Mouse (Mus musculus): ENCODE results near the gene Zfp280b. TPM values are rescaled to one million over a fixed set of nuclear protein-coding genes. Genes with fewer than 3 reads are reported as not detected.
A peak's percentile ranks its signal among the peaks of the same experiment; 100 is the strongest.

Gene Zfp280b
- polyA plus RNA-seq, 1 experiment, result 4.7 TPM

DNA sequence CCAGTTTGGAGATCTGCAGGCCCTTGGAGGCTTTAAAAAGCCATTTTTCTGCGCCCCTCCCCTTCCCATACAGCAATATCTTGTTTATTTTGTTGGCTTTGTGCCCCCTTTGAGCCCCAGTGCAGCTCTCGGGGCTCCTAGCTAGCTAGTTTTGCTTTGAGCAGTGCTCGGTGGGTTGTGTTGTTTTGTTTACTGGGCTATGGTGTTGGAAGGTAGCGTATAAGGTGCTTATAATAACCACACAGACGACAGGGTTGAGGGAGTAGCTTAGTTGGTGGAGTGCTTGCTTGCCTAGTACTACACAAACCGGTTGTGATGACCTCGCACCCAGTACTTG lies 637 bp downstream of the Zfp280b start:
- 18% methylated on average over 7 of the region's 7 CpGs for WGBS
- peak overlapping the region; percentile 83 for H3K4me3 ChIP-seq (replicated peaks; ENCODE audit: control insufficient read depth, low read depth, low read length)
- H3K27ac ChIP-seq (ENCODE audit: control insufficient read depth, insufficient read depth, low read depth, low read length, poor library complexity), result no peak overlapping the region
- TF ChIP-seq CTCF (IDR thresholded peaks at IDR 0.05; ENCODE audit: control insufficient read depth, insufficient read depth, low read length) (no peak), POLR2A (IDR thresholded peaks at IDR 0.05; ENCODE audit: borderline replicate concordance, control insufficient read depth, low read depth, low read length) (no peak)
- no peaks in the 10 kb centered on the region; the same call in 1 of the 2 replicates for H3K4me1 ChIP-seq (ENCODE audit: control insufficient read depth, insufficient read depth, low read length)

DNA sequence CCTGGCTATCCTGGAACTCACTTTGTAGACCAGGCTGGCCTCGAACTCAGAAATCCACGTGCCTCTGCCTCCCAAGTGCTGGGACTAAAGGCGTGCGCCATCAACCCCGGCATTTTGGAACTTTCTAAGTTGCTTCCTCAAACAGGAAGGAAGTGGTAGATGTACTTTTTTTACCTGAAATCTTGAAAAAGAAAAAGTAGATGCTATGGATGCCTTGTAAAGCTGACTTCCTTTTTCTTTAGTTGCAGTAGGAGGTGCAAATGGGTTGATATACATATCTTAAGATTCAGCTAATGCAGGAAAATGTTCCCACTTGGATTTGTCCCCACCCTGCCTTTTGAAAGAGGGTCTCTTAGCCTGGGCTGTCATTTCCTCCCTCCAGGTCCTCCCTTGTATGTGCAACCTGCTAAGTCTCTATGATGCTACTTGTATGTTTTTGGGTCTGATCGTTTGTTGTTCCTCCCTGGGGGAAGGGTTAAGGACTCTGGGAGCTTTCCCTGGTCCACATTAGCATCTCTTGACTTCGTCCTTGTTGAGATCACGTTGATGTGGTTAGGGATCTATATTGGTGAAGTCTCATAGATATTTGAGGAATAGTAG lies 1.7 kb downstream of the Zfp280b start:
- Histone ChIP-seq H3K27ac (ENCODE audit: control insufficient read depth, insufficient read depth, low read depth, low read length, poor library complexity) (no peak overlapping the region), H3K4me1 (ENCODE audit: control insufficient read depth, insufficient read depth, low read length) (no peaks in the 10 kb centered on the region; the same call in 1 of the 2 replicates), H3K4me3 (replicated peaks; ENCODE audit: control insufficient read depth, low read depth, low read length) (no peak overlapping the region)
- 57% methylated on average over 8 of the region's 8 CpGs for WGBS
- TF ChIP-seq CTCF (IDR thresholded peaks at IDR 0.05; ENCODE audit: control insufficient read depth, insufficient read depth, low read length) (no peak), POLR2A (IDR thresholded peaks at IDR 0.05; ENCODE audit: borderline replicate concordance, control insufficient read depth, low read depth, low read length) (no peak)

- no peak overlapping the region for H3K4me3 ChIP-seq (replicated peaks; ENCODE audit: control insufficient read depth, low read depth, low read length)
- no peaks in the 10 kb centered on the region; the same call in 1 of the 2 replicates for H3K4me1 ChIP-seq (ENCODE audit: control insufficient read depth, insufficient read depth, low read length)
- TF ChIP-seq POLR2A (IDR thresholded peaks at IDR 0.05; ENCODE audit: borderline replicate concordance, control insufficient read depth, low read depth, low read length) (no peak), CTCF (IDR thresholded peaks at IDR 0.05; ENCODE audit: control insufficient read depth, insufficient read depth, low read length) (no peak)
- H3K27ac ChIP-seq (ENCODE audit: control insufficient read depth, insufficient read depth, low read depth, low read length, poor library complexity), result no peak overlapping the region
Measured at GRCm38 (mm10) chr10:76035277-76035676, 2.8 kb downstream of the Zfp280b start.

DNA sequence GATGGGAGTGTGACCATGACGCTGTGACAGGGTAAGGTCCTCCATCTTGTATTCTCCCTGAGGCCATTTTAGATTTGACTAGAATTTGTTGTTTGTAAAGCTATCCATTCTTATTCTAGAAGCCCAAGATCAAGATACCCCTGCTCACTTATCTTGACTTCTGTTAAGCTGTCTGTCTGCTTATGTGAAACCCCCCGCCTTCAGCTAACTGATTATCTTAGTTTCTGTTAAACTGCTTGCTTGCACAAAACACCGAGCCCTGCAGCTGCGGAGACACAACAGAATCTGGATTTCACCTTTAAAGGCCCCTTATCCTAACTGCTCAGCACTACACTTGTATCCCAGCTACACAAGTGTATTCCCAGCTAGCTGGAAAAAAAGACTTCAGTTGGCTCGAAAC lies 4.5 kb downstream of the Zfp280b start:
- no peaks in the 10 kb centered on the region; the same call in 1 of the 2 replicates for H3K4me1 ChIP-seq (ENCODE audit: control insufficient read depth, insufficient read depth, low read length)
- no peak overlapping the region for H3K27ac ChIP-seq (ENCODE audit: control insufficient read depth, insufficient read depth, low read depth, low read length, poor library complexity)
- TF ChIP-seq CTCF (IDR thresholded peaks at IDR 0.05; ENCODE audit: control insufficient read depth, insufficient read depth, low read length), result no peak
- no peak for TF ChIP-seq POLR2A (IDR thresholded peaks at IDR 0.05; ENCODE audit: borderline replicate concordance, control insufficient read depth, low read depth, low read length)
- no peak overlapping the region for H3K4me3 ChIP-seq (replicated peaks; ENCODE audit: control insufficient read depth, low read depth, low read length)
- WGBS, result 80% methylated on average over 5 of the region's 5 CpGs

GRCm38 (mm10) chr10:76045343-76045742 lies 12.9 kb downstream of the Zfp280b start:
- no peak for TF ChIP-seq POLR2A (IDR thresholded peaks at IDR 0.05; ENCODE audit: borderline replicate concordance, control insufficient read depth, low read depth, low read length)
- no peak for TF ChIP-seq CTCF (IDR thresholded peaks at IDR 0.05; ENCODE audit: control insufficient read depth, insufficient read depth, low read length)
- 69% methylated on average over 5 of the region's 5 CpGs for WGBS
- H3K4me3 ChIP-seq (replicated peaks; ENCODE audit: control insufficient read depth, low read depth, low read length), result no peak overlapping the region
- H3K4me1 ChIP-seq (ENCODE audit: control insufficient read depth, insufficient read depth, low read length), result no peaks in the 10 kb centered on the region
- no peak overlapping the region for H3K27ac ChIP-seq (ENCODE audit: control insufficient read depth, insufficient read depth, low read depth, low read length, poor library complexity)

- 23% methylated on average over 1 of the region's 1 CpGs for WGBS
- Histone ChIP-seq H3K27ac (ENCODE audit: control insufficient read depth, insufficient read depth, low read depth, low read length, poor library complexity) (no peak overlapping the region), H3K4me1 (ENCODE audit: control insufficient read depth, insufficient read depth, low read length) (no peaks in the 10 kb centered on the region), H3K4me3 (replicated peaks; ENCODE audit: control insufficient read depth, low read depth, low read length) (no peak overlapping the region)
- TF ChIP-seq CTCF (IDR thresholded peaks at IDR 0.05; ENCODE audit: control insufficient read depth, insufficient read depth, low read length), result no peak
- TF ChIP-seq POLR2A (IDR thresholded peaks at IDR 0.05; ENCODE audit: borderline replicate concordance, control insufficient read depth, low read depth, low read length), result no peak
Measured at GRCm38 (mm10) chr10:76046754-76047153, 14.3 kb downstream of the Zfp280b start.

DNA sequence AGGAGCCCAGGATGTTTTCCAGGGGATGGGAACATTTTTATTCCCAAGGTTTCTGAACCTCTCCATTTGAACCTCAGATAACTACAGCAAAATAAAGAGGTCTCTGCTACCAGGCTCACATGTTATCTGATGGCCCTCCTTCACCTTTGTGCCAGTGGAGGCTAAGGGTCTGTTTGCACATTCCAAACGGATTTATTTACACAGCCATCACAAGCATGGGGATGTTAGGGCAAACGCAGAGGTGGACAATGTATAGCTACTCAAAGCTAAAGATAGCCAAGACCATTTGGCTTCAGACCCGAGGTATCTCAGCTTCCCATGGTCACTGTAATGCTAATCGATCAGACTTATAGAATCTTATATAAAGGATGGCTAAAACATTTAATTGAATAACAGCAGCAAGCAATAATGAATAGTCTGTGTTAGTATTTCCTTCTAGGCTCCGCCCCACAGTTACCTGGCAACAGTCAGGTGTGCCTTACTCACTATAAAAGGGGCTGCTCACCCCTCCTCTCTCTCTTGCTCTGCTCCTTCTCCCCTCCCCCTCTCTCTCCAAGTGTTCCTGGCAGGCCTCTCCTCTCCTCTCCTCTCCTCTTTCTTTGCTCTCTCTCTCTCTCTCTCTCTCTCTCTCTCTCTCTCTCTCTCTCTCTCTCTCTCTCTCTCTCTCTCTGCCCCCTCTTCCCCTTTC lies 14.9 kb downstream of the Zfp280b start:
- Histone ChIP-seq H3K4me3 (replicated peaks; ENCODE audit: control insufficient read depth, low read depth, low read length) (no peak overlapping the region), H3K27ac (ENCODE audit: control insufficient read depth, insufficient read depth, low read depth, low read length, poor library complexity) (no peak overlapping the region), H3K4me1 (ENCODE audit: control insufficient read depth, insufficient read depth, low read length) (no peaks in the 10 kb centered on the region)
- WGBS, result 52% methylated on average over 5 of the region's 5 CpGs
- TF ChIP-seq CTCF (IDR thresholded peaks at IDR 0.05; ENCODE audit: control insufficient read depth, insufficient read depth, low read length) (no peak), POLR2A (IDR thresholded peaks at IDR 0.05; ENCODE audit: borderline replicate concordance, control insufficient read depth, low read depth, low read length) (no peak)

DNA sequence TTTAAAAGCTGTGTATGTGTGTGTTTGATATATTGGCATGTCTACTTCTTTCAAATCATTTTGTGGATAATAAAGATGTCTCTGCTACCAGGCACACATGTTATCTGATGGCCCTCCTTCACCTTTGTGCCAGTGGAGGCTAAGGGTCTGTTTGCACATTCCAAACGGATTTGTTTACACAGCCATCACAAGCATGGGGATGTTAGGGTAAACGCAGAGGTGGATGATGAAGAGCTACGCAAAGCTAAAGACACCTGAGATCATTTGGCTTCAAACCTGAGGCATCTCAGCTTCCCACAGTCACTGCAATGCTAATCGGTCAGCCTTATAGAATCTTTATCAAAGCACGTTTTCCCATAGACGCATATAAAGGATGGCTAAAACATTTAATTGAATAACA lies 16.5 kb downstream of the Zfp280b start:
- Histone ChIP-seq H3K4me3 (replicated peaks; ENCODE audit: control insufficient read depth, low read depth, low read length) (no peak overlapping the region), H3K4me1 (ENCODE audit: control insufficient read depth, insufficient read depth, low read length) (no peaks in the 10 kb centered on the region), H3K27ac (ENCODE audit: control insufficient read depth, insufficient read depth, low read depth, low read length, poor library complexity) (no peak overlapping the region)
- 63% methylated on average over 6 of the region's 6 CpGs for WGBS
- TF ChIP-seq POLR2A (IDR thresholded peaks at IDR 0.05; ENCODE audit: borderline replicate concordance, control insufficient read depth, low read depth, low read length), result no peak
